Comparison of ENCODE assay signal across 20 mouse cellular contexts in the genomic region with DNA sequence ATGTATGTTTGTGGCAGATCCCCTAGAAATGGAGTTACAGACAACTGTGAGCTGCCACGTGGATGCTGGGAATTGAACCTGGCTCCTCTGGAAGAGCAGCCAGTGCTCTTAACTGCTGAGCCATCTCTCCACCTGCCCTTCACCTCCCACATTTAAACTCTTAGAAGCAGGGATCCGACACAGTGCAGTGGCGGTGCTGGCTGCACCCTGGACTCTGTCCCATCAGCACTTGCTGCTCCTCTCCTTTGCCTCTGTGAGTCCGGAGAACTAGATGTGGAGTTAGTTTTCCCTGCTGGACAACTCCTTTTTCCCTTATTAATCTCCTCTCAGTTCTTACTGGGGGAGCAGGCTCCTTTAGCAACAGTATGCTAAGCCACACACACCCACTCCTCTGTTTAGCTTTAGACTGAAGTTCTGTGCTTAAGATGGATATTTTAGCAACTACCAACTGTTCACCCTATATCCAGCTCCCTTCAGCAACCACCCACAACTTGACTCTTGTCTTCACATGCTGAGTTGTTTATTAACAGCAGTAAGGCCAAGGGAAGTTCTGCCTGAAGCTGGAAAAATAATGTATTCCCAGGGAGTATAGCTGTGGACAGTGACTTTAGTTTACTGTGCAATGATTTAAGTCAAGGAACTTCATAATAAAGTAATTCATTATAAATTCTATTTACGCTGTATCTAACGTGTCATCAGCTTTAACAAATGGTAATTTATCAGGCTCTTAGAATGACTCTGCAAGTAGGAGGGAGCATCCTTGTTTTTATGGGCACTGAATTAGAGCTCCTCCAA. TPM values are rescaled to one million over a fixed set of nuclear protein-coding genes. Genes with fewer than 3 reads are reported as not detected.
DNase-seq lines count a peak whose midpoint lies in the region; ATAC-seq and TF ChIP-seq lines count a peak whose summit lies in the region.
"Had no signal": no experiment of that assay in that cellular context is flagged by ENCODE, and none has a peak within 500 bp of the region (broad histone marks: within the 10 kb centered on the region; RNA-seq: fewer than 3 reads in every experiment).

No protein-coding gene starts in this region.

- no peaks in the 10 kb centered on the region for H3K27me3 ChIP-seq in heart, embryonic 11.5 days (ENCODE audit: control insufficient read depth, insufficient read depth, low read length)
- H3K27me3 ChIP-seq in kidney, embryonic 16.5 days (ENCODE audit: insufficient read depth, low read length) = no peaks in the 10 kb centered on the region
- no peaks in the 10 kb centered on the region for H3K27me3 ChIP-seq in lung, postnatal 0 days (replicated peaks; ENCODE audit: insufficient read depth, low read length)
- H3K27me3 ChIP-seq: CH12.LX; heart, embryonic 15.5 days; hindbrain, embryonic 13.5 days; limb, embryonic 12.5 days had no signal

- no peak for TF ChIP-seq CTCF in lung, postnatal 0 days (IDR thresholded peaks at IDR 0.05)

- H3K27ac ChIP-seq in heart, embryonic 11.5 days (ENCODE audit: low read depth, low read length) = no peak overlapping the region
- peak overlapping the region; percentile 84 for H3K27ac ChIP-seq in kidney, embryonic 16.5 days (ENCODE audit: low read length)
- no peak overlapping the region for H3K27ac ChIP-seq in lung, postnatal 0 days (ENCODE audit: low read length)
- H3K27ac ChIP-seq: forebrain, embryonic 10.5 days; hindbrain, embryonic 13.5 days; limb, embryonic 12.5 days had no signal

- H3K9ac ChIP-seq in heart, embryonic 11.5 days (ENCODE audit: low read depth, low read length) = no peak overlapping the region
- no peak overlapping the region for H3K9ac ChIP-seq in kidney, embryonic 16.5 days (replicated peaks; ENCODE audit: low read length)
- no peak overlapping the region for H3K9ac ChIP-seq in lung, postnatal 0 days (replicated peaks; ENCODE audit: low read depth)
- H3K9ac ChIP-seq: heart, embryonic 15.5 days; hindbrain, embryonic 13.5 days; limb, embryonic 12.5 days; lung, embryonic 14.5 days had no signal

- no peak for TF ChIP-seq EP300 in lung, postnatal 0 days (IDR thresholded peaks at IDR 0.05)

- no peak overlapping the region for H3K4me2 ChIP-seq in heart, embryonic 11.5 days
- no peak overlapping the region for H3K4me2 ChIP-seq in kidney, embryonic 16.5 days (replicated peaks; ENCODE audit: low read depth, low read length)
- no peak overlapping the region for H3K4me2 ChIP-seq in lung, postnatal 0 days (replicated peaks; ENCODE audit: low read depth, low read length)
- H3K4me2 ChIP-seq: heart, embryonic 15.5 days; hindbrain, embryonic 13.5 days; limb, embryonic 12.5 days; lung, embryonic 14.5 days had no signal

- peaks cover 51% of the 10 kb centered on the region for H3K4me1 ChIP-seq in heart, embryonic 11.5 days (ENCODE audit: control insufficient read depth, insufficient read depth, low read length)
- H3K4me1 ChIP-seq in kidney, embryonic 16.5 days (ENCODE audit: insufficient read depth, low read length) = peaks cover 50% of the 10 kb centered on the region
- H3K4me1 ChIP-seq in lung, postnatal 0 days (ENCODE audit: insufficient read depth, low read depth, low read length) = peaks cover 16% of the 10 kb centered on the region; the same call in 1 of the 2 replicates

- DNase-seq in heart, adult 11 months = peak; percentile 76
- peak; percentile 51 for DNase-seq in right cerebral cortex, adult 18-20 months
- no peak for DNase-seq in right cerebral cortex, postnatal 14 days
- DNase-seq in lung, postnatal 0 days (ENCODE audit: low spot score) = no peak
- DNase-seq in T-cell, adult 2 months (ENCODE audit: low spot score) = no peak
- no peak for DNase-seq in Muller cell, postnatal 12 days (ENCODE audit: inconsistent ontology term)
- DNase-seq: cerebellum, adult 18-20 months; lung, embryonic 14.5 days; thymus, postnatal 4 days had no signal

- ATAC-seq in heart, embryonic 11.5 days (replicated peaks; ENCODE audit: insufficient number of reproducible peaks, low FRiP score, low TSS enrichment) = no peak
- peak; percentile 49; the same call in 1 of the 2 replicates for ATAC-seq in kidney, embryonic 16.5 days (ENCODE audit: low FRiP score, low TSS enrichment)
- ATAC-seq in lung, postnatal 0 days = no peak

- no peaks in the 10 kb centered on the region for H3K36me3 ChIP-seq in heart, embryonic 11.5 days (ENCODE audit: control insufficient read depth, insufficient read depth, low read length)
- H3K36me3 ChIP-seq in kidney, embryonic 16.5 days (ENCODE audit: insufficient read depth, low read length) = peaks cover 3% of the 10 kb centered on the region; the same call in 1 of the 2 replicates
- H3K36me3 ChIP-seq in lung, postnatal 0 days (ENCODE audit: insufficient read depth, low read length) = no peaks in the 10 kb centered on the region
- H3K36me3 ChIP-seq: forebrain, embryonic 10.5 days; heart, embryonic 15.5 days; limb, embryonic 12.5 days had no signal

- no peak overlapping the region for H3K4me3 ChIP-seq in heart, embryonic 11.5 days (ENCODE audit: low read depth, low read length)
- H3K4me3 ChIP-seq in kidney, embryonic 16.5 days (ENCODE audit: low read length) = no peak overlapping the region
- H3K4me3 ChIP-seq in lung, postnatal 0 days (ENCODE audit: low read depth, low read length) = no peak overlapping the region
- H3K4me3 ChIP-seq: forebrain, embryonic 10.5 days; heart, embryonic 15.5 days; hindbrain, embryonic 13.5 days; limb, embryonic 12.5 days had no signal

- H3K9me3 ChIP-seq in heart, embryonic 11.5 days (replicated peaks; ENCODE audit: control insufficient read depth, low read length) = no peaks in the 10 kb centered on the region
- H3K9me3 ChIP-seq in kidney, embryonic 16.5 days (ENCODE audit: low read length) = no peaks in the 10 kb centered on the region
- H3K9me3 ChIP-seq in lung, postnatal 0 days (ENCODE audit: low read length) = no peaks in the 10 kb centered on the region
- H3K9me3 ChIP-seq: forebrain, embryonic 10.5 days; heart, embryonic 15.5 days; hindbrain, embryonic 13.5 days; limb, embryonic 12.5 days had no signal

- WGBS in heart, embryonic 11.5 days (ENCODE audit: insufficient replicate concordance) = 64% methylated on average over 6 of the region's 6 CpGs
- WGBS in kidney, embryonic 16.5 days = 24% methylated on average over 6 of the region's 6 CpGs
- 66% methylated on average over 6 of the region's 6 CpGs for WGBS in lung, postnatal 0 days

RNA-seq across cellular contexts. Expression of a gene that starts 36.9 kb away (rescaled TPM):
- 8.2 and 12.1 TPM in 2 replicates for polyA plus RNA-seq in heart, embryonic 11.5 days (2014; fragmentation: Nextera tagmentation; extraction: Ambion mirVana)
- 16.4 and 17.1 TPM in 2 replicates for polyA plus RNA-seq in kidney, embryonic 16.5 days (2015; fragmentation: Nextera tagmentation; extraction: Ambion mirVana)
- 9.2 and 10.6 TPM in 2 replicates for polyA plus RNA-seq in lung, postnatal 0 days (2015; fragmentation: Nextera tagmentation; extraction: Ambion mirVana)

RNA-seq across cellular contexts. Expression of a gene that starts 37.7 kb away (rescaled TPM):
- polyA plus RNA-seq in heart, embryonic 11.5 days (2014; fragmentation: Nextera tagmentation; extraction: Ambion mirVana) = not detected in 2 replicates
- polyA plus RNA-seq in kidney, embryonic 16.5 days (2015; fragmentation: Nextera tagmentation; extraction: Ambion mirVana) = 44.6 and 55.8 TPM in 2 replicates
- polyA plus RNA-seq in lung, postnatal 0 days (2015; fragmentation: Nextera tagmentation; extraction: Ambion mirVana) = not detected in 2 replicates
- polyA plus RNA-seq: brain, embryonic 14.5 days; cortical plate, adult 2 months; embryonic facial prominence, embryonic 14.5 days; forebrain, embryonic 10.5 days; heart, embryonic 15.5 days; large intestine, adult 2 months; lung, embryonic 14.5 days had no signal

Comparison
In these comparisons a context has a peak if more than half of its experiments do, and no peak if none do; other contexts are left out.
1. DNase-seq: peak in heart, adult 11 months (single experiment) and right cerebral cortex, adult 18-20 months (single experiment); none in right cerebral cortex, postnatal 14 days (single experiment), lung, postnatal 0 days (single experiment), T-cell, adult 2 months (single experiment) and Muller cell, postnatal 12 days (single experiment).
2. RNA of a gene that starts 37.7 kb away (polyA plus RNA-seq): 44.6 to 55.8 TPM in kidney, embryonic 16.5 days; not detected in lung, postnatal 0 days and not detected in heart, embryonic 11.5 days; every median in the first group is over 10 times any median in the second.